Mouse (Mus musculus) lung, embryonic 14.5 days (tissue): ENCODE measurements at regions not wholly inside any gene's neighbourhood (a gene's known extent, or its start where the extent isn't known, plus 50 kb on each side); places are given as distances from the start of the nearest gene placed in this dataset.

ENCODE experiments used
- ATAC-seq: fragments of 200-750 bp; cut with Nextera tagmentation; 2 replicates; pipeline ENCODE4 v1.8.0; 2017; ENCODE audit warnings: mild to moderate bottlenecking, moderate TSS enrichment, moderate library complexity; ENCODE audit not compliant: insufficient read depth
- DNase-seq: peaks from one replicate; pipeline ENCODE4 v3.0.0-alpha.2; 2015
- H3K27ac ChIP-seq: fragments of 300-500 bp; sonication (generic); 2 replicates; pipeline ENCODE4 v1.5.1; 2014; ENCODE audit warnings: low read depth, mild to moderate bottlenecking, moderate library complexity
- H3K27me3 ChIP-seq: fragments of 300-500 bp; sonication (generic); 2 replicates; pipeline ENCODE4 v1.6.1; 2014; ENCODE audit warnings: low read length, control low read depth; ENCODE audit not compliant: insufficient read depth
- H3K36me3 ChIP-seq: fragments of 300-500 bp; sonication (generic); 2 replicates; pipeline ENCODE4 v1.6.1; 2014; ENCODE audit warnings: control low read depth; ENCODE audit not compliant: insufficient read depth
- H3K4me1 ChIP-seq: fragments of 300-500 bp; sonication (generic); 2 replicates; pipeline ENCODE4 v1.6.1; 2014; ENCODE audit warnings: antibody characterized with exemption, control low read depth; ENCODE audit not compliant: insufficient read depth
- H3K4me2 ChIP-seq: fragments of 300-500 bp; sonication (generic); 2 replicates; pipeline ENCODE4 v1.6.1; 2014; ENCODE audit warnings: mild to moderate bottlenecking
- H3K4me3 ChIP-seq: fragments of 300-500 bp; sonication (generic); 2 replicates; pipeline ENCODE4 v1.5.1; 2014; ENCODE audit warnings: low read depth, low read length
- H3K9ac ChIP-seq: fragments of 300-500 bp; sonication (generic); 2 replicates; pipeline ENCODE4 v1.6.1; 2014
- H3K9me3 ChIP-seq: fragments of 300-500 bp; sonication (generic); 2 replicates; pipeline ENCODE4 v1.6.1; 2016; ENCODE audit warnings: low read depth, low read length, control low read depth
- CTCF ChIP-seq: IDR thresholded peaks from 2 replicates; pipeline ENCODE4 v1.5.1; 2016; ENCODE audit warnings: antibody characterized with exemption, low read depth
- WGBS: fragments of 180-500 bp; shearing (Covaris S2); extraction: QIAGEN DNeasy Blood & Tissue Kit; methylation state at CpG from one replicate; pipeline ENCODE4 v1.1.7; 2014; 5-methylcytosine and 5-hydroxymethylcytosine counted together

DNA sequence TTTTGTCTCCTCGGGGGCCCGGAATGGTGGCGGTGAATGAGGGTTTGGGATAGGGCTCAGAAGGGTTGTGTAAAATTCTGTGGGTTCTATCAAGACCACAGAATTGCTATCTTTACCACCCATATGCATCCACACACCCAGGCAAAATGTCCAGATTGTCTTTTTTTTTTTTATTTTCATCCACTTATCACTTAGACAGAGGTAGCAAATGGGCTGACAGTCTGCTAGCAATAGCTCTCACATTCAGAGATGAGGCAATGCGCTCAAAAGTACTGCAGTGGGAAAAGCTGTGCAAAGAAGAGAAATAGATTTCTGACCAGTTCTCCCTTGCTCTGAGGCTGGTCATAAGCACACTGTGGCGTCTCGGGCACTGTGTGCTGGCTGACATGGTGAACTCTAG lies 154.5 kb downstream of the Dad1 start:
- Histone ChIP-seq H3K4me2 (no peak overlapping the region), H3K4me1 (peaks cover 35% of the 10 kb centered on the region), H3K27me3 (no peaks in the 10 kb centered on the region), H3K4me3 (no peak overlapping the region), H3K27ac (no peak overlapping the region), H3K36me3 (no peaks in the 10 kb centered on the region), H3K9me3 (no peaks in the 10 kb centered on the region), H3K9ac (no peak overlapping the region)
- ATAC-seq, result no peak
- no peak for TF ChIP-seq CTCF
- 85% methylated on average over 6 of the region's 6 CpGs for WGBS
- no peak for DNase-seq

DNA sequence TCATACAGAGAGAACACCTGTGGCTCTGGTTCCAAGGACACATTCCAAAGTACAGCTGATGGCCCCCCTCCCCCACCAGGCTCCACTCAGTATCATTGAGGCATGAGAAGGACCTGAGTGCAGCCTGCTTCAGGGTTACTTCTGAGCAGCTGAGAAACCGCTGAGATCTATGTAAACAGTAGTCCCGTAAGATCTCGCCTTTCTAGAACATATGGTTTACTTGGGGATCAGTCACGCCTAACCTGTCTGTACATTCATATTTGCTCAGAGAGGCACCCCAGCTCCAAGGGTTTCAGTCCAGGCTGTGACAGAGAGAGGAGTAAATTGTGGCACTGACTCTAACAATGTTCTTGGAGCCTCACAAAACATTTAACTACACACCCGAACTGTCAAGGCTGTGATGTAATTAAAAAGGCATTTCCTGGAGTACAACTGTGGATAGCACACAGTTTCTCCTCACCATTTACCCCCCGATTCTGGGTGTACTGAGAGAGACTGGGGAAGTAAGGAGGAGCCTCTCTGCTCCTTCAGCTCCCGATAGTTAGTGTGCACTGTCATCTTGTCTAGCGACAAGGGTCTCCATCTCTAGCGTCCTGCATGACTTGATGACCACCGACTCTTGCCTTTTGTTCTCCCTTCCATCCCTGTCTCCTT lies 155.7 kb downstream of the Dad1 start:
- peak; percentile 27 for DNase-seq
- TF ChIP-seq CTCF, result no peak
- H3K27ac ChIP-seq, result peak overlapping the region; percentile 44; the same call in 1 of the 2 replicates
- H3K27me3 ChIP-seq, result no peaks in the 10 kb centered on the region
- 31% methylated on average over 10 of the region's 10 CpGs for WGBS
- no peak overlapping the region for H3K9ac ChIP-seq
- H3K4me3 ChIP-seq, result no peak overlapping the region
- H3K4me1 ChIP-seq, result peaks cover 28% of the 10 kb centered on the region
- H3K4me2 ChIP-seq, result peak overlapping the region; percentile 8; the same call in 1 of the 2 replicates
- ATAC-seq, result peak; percentile 59; the same call in 1 of the 2 replicates
- H3K9me3 ChIP-seq, result no peaks in the 10 kb centered on the region
- no peaks in the 10 kb centered on the region for H3K36me3 ChIP-seq

DNA sequence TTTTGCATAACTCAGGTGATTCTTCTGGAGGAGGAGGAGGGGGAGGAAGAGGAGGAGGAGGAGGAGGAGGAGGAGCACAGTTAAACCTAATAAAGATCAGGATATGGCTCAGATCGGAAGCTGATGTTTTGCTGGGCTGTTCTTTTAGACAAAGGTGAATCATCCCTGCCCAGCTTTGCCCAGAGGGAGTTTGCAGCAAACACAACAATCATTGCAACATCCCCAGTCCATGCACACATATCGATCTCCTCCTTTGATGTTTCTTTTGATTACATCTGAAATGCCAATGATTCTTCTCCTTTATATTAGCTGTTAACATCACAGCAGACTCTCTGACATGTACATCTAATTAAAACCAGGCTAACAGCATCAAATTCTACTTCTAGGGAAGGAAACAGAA lies 156.9 kb downstream of the Dad1 start:
- Histone ChIP-seq H3K27ac (no peak overlapping the region), H3K9ac (no peak overlapping the region), H3K4me1 (peaks cover 23% of the 10 kb centered on the region), H3K27me3 (no peaks in the 10 kb centered on the region), H3K9me3 (0 out of 2 replicates have a peak, but pooled peaks cover 2% of the 10 kb centered on the region), H3K4me3 (no peak overlapping the region), H3K4me2 (no peak overlapping the region), H3K36me3 (no peaks in the 10 kb centered on the region)
- ATAC-seq (no peak), DNase-seq (no peak)
- no peak for TF ChIP-seq CTCF
- 42% methylated on average over 2 of the region's 2 CpGs for WGBS

DNA sequence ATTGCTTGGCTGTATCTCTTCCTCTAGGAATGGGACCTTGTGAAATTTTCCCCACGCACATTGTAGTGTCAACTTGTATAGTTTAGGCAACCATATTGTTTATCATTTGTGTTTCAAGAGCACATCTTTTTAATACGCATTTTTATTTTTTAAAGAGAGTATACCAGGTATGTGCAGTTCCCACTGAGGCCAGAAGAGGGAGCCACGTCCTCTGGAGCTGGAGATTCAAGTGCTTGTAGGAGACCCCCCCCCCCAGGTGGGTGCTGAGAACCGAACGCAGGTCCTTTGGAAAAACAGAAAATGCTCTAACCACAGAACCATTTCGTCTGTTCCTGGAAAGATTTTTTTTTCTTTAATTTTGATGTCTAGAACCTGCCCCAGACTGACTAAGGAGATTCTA lies 161.5 kb downstream of the Dad1 start:
- H3K4me2 ChIP-seq, result no peak overlapping the region
- no peak for DNase-seq
- no peaks in the 10 kb centered on the region for H3K36me3 ChIP-seq
- H3K27ac ChIP-seq, result no peak overlapping the region
- no peak for ATAC-seq
- H3K4me1 ChIP-seq, result peaks cover 7% of the 10 kb centered on the region
- no peak overlapping the region for H3K4me3 ChIP-seq
- no peak overlapping the region for H3K9ac ChIP-seq
- 86% methylated on average over 6 of the region's 6 CpGs for WGBS
- H3K27me3 ChIP-seq, result no peaks in the 10 kb centered on the region
- peak; percentile 23; the same call in 1 of the 2 replicates for TF ChIP-seq CTCF
- H3K9me3 ChIP-seq, result 0 out of 2 replicates have a peak, but pooled peaks cover 2% of the 10 kb centered on the region

DNA sequence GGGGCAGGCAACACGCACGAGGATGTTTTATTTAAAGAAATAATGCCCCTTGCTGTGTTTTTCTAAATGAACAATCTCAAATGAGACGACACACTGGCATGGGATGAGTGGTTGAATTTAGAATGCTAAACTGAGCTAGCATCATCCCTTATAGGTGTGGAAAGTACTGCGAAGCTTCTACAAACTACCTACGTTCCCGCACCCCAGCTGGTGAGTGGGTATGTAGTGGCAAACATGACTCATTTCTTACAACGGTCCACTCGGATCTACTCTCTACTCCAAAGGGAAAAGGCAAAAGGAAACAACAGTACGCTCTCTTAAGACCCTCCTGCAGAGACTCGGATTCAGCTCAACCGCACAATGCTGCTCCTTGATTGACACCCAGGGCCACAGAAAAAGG lies 167.2 kb downstream of the Dad1 start:
- Histone ChIP-seq H3K36me3 (no peaks in the 10 kb centered on the region), H3K27me3 (no peaks in the 10 kb centered on the region), H3K27ac (no peak overlapping the region), H3K9me3 (no peaks in the 10 kb centered on the region), H3K9ac (no peak overlapping the region), H3K4me1 (no peaks in the 10 kb centered on the region), H3K4me3 (no peak overlapping the region), H3K4me2 (no peak overlapping the region)
- TF ChIP-seq CTCF, result no peak
- DNase-seq (no peak), ATAC-seq (no peak)
- WGBS, result 78% methylated on average over 11 of the region's 11 CpGs

DNA sequence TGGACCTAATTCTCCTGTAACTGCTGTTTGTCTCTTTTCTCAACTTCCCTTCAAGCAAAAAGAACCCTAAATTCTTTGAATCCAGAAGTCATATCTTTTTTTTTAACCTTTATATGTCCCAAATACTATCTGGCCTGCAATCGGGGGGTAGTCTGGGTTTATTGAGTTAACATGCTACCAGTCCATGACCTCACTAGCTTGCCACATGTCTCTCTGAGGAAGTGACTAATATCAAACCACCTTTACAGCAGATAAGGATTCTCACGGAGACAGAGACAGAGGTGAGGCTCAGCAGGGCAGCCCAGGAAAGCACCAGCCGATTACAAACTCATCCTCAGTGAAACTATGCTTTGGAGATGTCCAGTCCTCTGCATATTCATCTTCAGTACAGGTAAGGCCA lies 179.2 kb downstream of the Dad1 start:
- no peak for TF ChIP-seq CTCF
- Histone ChIP-seq H3K4me2 (no peak overlapping the region), H3K36me3 (no peaks in the 10 kb centered on the region), H3K27ac (no peak overlapping the region), H3K4me1 (0 out of 2 replicates have a peak, but pooled peaks cover 4% of the 10 kb centered on the region), H3K4me3 (no peak overlapping the region), H3K9me3 (no peaks in the 10 kb centered on the region), H3K27me3 (no peaks in the 10 kb centered on the region), H3K9ac (no peak overlapping the region)
- no peak for ATAC-seq
- WGBS, result 65% methylated on average over 3 of the region's 3 CpGs
- no peak for DNase-seq

DNA sequence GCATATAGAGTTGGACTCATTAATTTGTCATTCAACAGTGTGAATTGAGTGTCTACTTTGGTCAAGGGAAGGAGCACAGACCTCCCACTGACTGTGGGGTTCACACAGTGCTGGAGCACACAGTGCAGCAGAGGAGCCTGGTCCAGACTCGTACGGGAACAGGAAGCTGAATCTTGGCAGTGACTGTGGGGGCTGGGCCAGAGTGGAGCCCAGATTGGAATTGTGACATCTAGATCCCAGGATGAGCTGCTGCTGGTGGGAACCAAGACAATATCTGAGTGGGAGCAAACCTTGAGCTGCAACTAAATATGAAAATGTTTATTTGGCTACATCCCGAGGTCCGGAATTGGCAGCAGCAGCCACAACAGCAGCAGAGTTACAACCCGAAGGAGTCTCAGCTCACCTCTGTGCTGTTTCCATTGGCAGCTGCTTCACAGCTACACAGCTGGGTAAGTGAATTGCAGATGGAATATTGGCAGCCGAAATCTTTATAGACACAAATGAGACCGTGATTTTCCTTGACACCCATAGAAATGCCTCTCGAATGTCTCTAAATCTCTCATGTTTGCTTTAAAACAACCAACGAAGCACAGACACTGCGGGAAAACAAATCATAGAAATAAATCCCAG lies 181.5 kb downstream of the Dad1 start:
- ATAC-seq (peak; percentile 83; the same call in 1 of the 2 replicates), DNase-seq (peak; percentile 72)
- Histone ChIP-seq H3K4me1 (0 out of 2 replicates have a peak, but pooled peaks cover 4% of the 10 kb centered on the region), H3K9ac (no peak overlapping the region), H3K36me3 (no peaks in the 10 kb centered on the region), H3K9me3 (no peaks in the 10 kb centered on the region), H3K4me2 (peak overlapping the region; percentile 46), H3K27me3 (no peaks in the 10 kb centered on the region), H3K27ac (0 out of 2 replicates have a peak overlapping the region, but pooled peaks have one; percentile 38), H3K4me3 (no peak overlapping the region)
- WGBS, result 22% methylated on average over 10 of the region's 10 CpGs
- TF ChIP-seq CTCF, result no peak
